Mouse (Mus musculus) heart, postnatal 0 days (tissue): ENCODE measurements around the gene Cx3cr1. TPM values are rescaled to one million over a fixed set of nuclear protein-coding genes. Genes with fewer than 3 reads are reported as not detected.

ENCODE experiments used
- ATAC-seq: fragments of 200-750 bp; cut with Nextera tagmentation; 2 replicates; pipeline ENCODE4 v1.8.0; 2017; ENCODE audit warnings: low read depth, moderate number of reproducible peaks, moderate library complexity; ENCODE audit not compliant: insufficient read depth
- DNase-seq: peaks from one replicate; pipeline ENCODE4 v3.0.0-alpha.2; 2016; ENCODE audit warnings: low spot score
- H3K27ac ChIP-seq: fragments of 300-500 bp; sonication (generic); 2 replicates; pipeline ENCODE4 v1.5.1; 2014; ENCODE audit warnings: low read depth, mild to moderate bottlenecking
- H3K27me3 ChIP-seq: fragments of 300-500 bp; sonication (generic); 2 replicates; pipeline ENCODE4 v1.6.1; 2014; ENCODE audit warnings: low read length, mixed read lengths; ENCODE audit not compliant: control insufficient read depth, insufficient read depth
- H3K36me3 ChIP-seq: fragments of 300-500 bp; sonication (generic); replicated peaks from 2 replicates; pipeline ENCODE4 v1.6.1; 2014; ENCODE audit warnings: low read length, mixed read lengths; ENCODE audit not compliant: control insufficient read depth, insufficient read depth
- H3K4me1 ChIP-seq: fragments of 300-500 bp; sonication (generic); 2 replicates; pipeline ENCODE4 v1.6.1; 2014; ENCODE audit warnings: antibody characterized with exemption; ENCODE audit not compliant: control insufficient read depth, insufficient read depth
- H3K4me2 ChIP-seq: fragments of 300-500 bp; sonication (generic); 2 replicates; pipeline ENCODE4 v1.6.1; 2014; ENCODE audit warnings: low read depth, mild to moderate bottlenecking, low read length, moderate library complexity
- H3K4me3 ChIP-seq: fragments of 300-500 bp; sonication (generic); 2 replicates; pipeline ENCODE4 v1.5.1; 2014; ENCODE audit warnings: low read depth, low read length
- H3K9ac ChIP-seq: fragments of 300-500 bp; sonication (generic); replicated peaks from 2 replicates; pipeline ENCODE4 v1.6.1; 2014; ENCODE audit warnings: low read depth, low read length, mixed read lengths
- H3K9me3 ChIP-seq: fragments of 300-500 bp; sonication (generic); replicated peaks from 2 replicates; pipeline ENCODE4 v1.6.1; 2016; ENCODE audit warnings: low read length; ENCODE audit not compliant: control insufficient read depth
- CTCF ChIP-seq: IDR thresholded peaks from 2 replicates; pipeline ENCODE4 v1.5.1; 2016; ENCODE audit warnings: antibody characterized with exemption, control low read depth, low read depth
- EP300 ChIP-seq: IDR thresholded peaks from 2 replicates; pipeline ENCODE4 v1.6.1; 2016; ENCODE audit warnings: antibody characterized with exemption, low read depth
- WGBS: fragments of 180-500 bp; shearing (Covaris S2); extraction: QIAGEN DNeasy Blood & Tissue Kit; methylation state at CpG from one replicate; pipeline ENCODE4 v1.1.7; 2014; 5-methylcytosine and 5-hydroxymethylcytosine counted together
- polyA plus RNA-seq: library from polyadenylated mRNA; unstranded; fragments of >200 nt; fragmentation: Nextera tagmentation; extraction: Ambion mirVana; gene quantifications from 2 replicates; pipeline ENCODE4 v1.2.1, GENCODE M21; 2015
- total RNA-seq: library from RNA; depleted of rRNA; stranded (reverse); fragments of >200 nt; gene quantifications from 2 replicates; pipeline ENCODE4 v1.2.3, GENCODE M21; 2014; ENCODE audit warnings: low replicate concordance

Gene Cx3cr1
- total and polyA plus RNA-seq, 2 experiments from 2014 or later = 4.7 to 5.2 TPM

DNA sequence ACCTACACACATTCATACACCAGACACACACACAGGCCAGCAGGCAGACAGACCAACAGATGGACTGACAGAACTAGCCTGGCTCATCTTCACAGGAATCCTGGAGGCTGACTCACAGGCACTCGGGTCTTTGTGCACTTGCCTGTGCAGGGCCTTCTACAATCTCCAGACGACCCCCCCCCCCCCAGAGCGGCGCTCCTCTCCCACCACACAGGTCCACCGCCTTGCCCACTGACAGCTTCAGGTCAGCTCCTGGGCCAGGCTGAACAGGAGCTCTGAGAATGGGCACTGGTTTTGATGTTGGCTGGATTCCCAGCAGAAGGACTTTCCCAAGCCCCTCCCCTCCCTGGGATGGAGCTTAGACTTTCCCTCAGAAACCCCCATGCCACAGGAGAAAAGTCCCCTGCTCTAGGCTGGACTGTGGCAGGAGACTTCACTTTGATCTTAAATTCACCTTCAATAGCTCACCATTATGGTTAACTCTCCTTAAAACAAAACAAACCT, 92.1 kb downstream of the Cx3cr1 start:
- no peaks in the 10 kb centered on the region for H3K9me3 ChIP-seq
- WGBS = 7% methylated on average over 5 of the region's 5 CpGs
- H3K9ac ChIP-seq = peak overlapping the region; percentile 31; the same call in 1 of the 2 replicates
- TF ChIP-seq CTCF (no peak), EP300 (no peak)
- no peak for ATAC-seq
- no peaks in the 10 kb centered on the region for H3K27me3 ChIP-seq
- H3K4me3 ChIP-seq = peak overlapping the region; percentile 27; the same call in 1 of the 2 replicates
- peaks cover 47% of the 10 kb centered on the region for H3K4me1 ChIP-seq
- DNase-seq = no peak
- H3K4me2 ChIP-seq = peak overlapping the region; percentile 40; the same call in 1 of the 2 replicates
- peaks cover 34% of the 10 kb centered on the region for H3K36me3 ChIP-seq
- peak overlapping the region; percentile 55; the same call in 1 of the 2 replicates for H3K27ac ChIP-seq

- peak overlapping the region; percentile 27; the same call in 1 of the 2 replicates for H3K4me3 ChIP-seq
- H3K4me1 ChIP-seq = peaks cover 47% of the 10 kb centered on the region
- peak overlapping the region; percentile 55; the same call in 1 of the 2 replicates for H3K27ac ChIP-seq
- H3K36me3 ChIP-seq = peaks cover 41% of the 10 kb centered on the region
- 23% methylated on average over 17 of the region's 17 CpGs for WGBS
- TF ChIP-seq CTCF (no peak), EP300 (no peak)
- H3K9ac ChIP-seq = peak overlapping the region; percentile 30; the same call in 1 of the 2 replicates
- peak overlapping the region; percentile 40; the same call in 1 of the 2 replicates for H3K4me2 ChIP-seq
- no peak for DNase-seq
- no peaks in the 10 kb centered on the region for H3K9me3 ChIP-seq
- ATAC-seq = no peak
- H3K27me3 ChIP-seq = no peaks in the 10 kb centered on the region
Observed at GRCm38 (mm10) chr9:119976704-119977556, 92.7 kb downstream of the Cx3cr1 start.

- ATAC-seq (no peak), DNase-seq (no peak)
- H3K36me3 ChIP-seq = peaks cover 50% of the 10 kb centered on the region
- peaks cover 48% of the 10 kb centered on the region for H3K4me1 ChIP-seq
- no peak overlapping the region for H3K27ac ChIP-seq
- H3K27me3 ChIP-seq = no peaks in the 10 kb centered on the region
- no peaks in the 10 kb centered on the region for H3K9me3 ChIP-seq
- H3K4me2 ChIP-seq = no peak overlapping the region
- TF ChIP-seq CTCF = no peak
- TF ChIP-seq EP300 = no peak
- no peak overlapping the region for H3K4me3 ChIP-seq
- WGBS = 90% methylated on average over 4 of the region's 4 CpGs
- H3K9ac ChIP-seq = no peak overlapping the region
Observed at GRCm38 (mm10) chr9:119975286-119975685, 94.4 kb downstream of the Cx3cr1 start.

GRCm38 (mm10) chr9:119974609-119975008, 95.1 kb downstream of the Cx3cr1 start:
- H3K4me3 ChIP-seq = no peak overlapping the region
- H3K4me1 ChIP-seq = peaks cover 48% of the 10 kb centered on the region
- no peak overlapping the region for H3K9ac ChIP-seq
- no peak overlapping the region for H3K27ac ChIP-seq
- H3K9me3 ChIP-seq = no peaks in the 10 kb centered on the region
- WGBS = 77% methylated on average over 5 of the region's 5 CpGs
- no peak for ATAC-seq
- peaks cover 50% of the 10 kb centered on the region for H3K36me3 ChIP-seq
- H3K27me3 ChIP-seq = no peaks in the 10 kb centered on the region
- no peak for DNase-seq
- TF ChIP-seq EP300 = no peak
- 0 out of 2 replicates have a peak, but pooled peaks have one; percentile 7 for TF ChIP-seq CTCF
- H3K4me2 ChIP-seq = no peak overlapping the region

DNA sequence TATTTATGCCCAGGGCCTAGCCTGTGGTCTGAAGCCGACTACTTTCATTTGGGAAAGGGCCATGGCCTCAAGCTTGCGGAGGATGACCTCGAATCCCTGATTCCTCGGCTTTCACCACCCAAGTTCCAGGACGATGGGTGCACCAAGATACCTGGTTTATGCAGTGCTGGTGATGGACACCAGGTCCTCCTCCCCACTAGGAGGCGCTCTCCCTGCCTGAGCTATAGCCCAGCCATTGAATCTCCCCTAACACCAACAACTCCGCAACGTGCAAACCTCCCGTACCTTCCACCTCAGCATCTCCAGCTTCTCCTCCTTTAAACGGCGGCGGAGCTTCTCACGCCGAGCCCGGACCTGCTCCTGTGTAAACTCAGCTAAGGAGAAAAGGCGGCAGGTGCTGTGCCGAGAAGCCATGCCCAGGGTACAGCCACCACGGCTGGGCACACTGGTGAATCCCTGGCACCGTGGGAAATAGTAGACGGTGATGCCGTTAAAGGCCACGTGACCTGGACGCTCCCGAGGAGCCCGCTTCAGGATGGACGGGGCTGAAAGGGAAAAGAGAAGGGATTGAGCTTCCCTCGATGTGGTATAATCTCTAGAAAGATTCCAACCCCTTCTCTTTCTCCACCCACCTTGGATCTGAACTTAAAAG, 95.7 kb downstream of the Cx3cr1 start:
- ATAC-seq (no peak), DNase-seq (no peak)
- 92% methylated on average over 27 of the region's 27 CpGs for WGBS
- H3K9me3 ChIP-seq = no peaks in the 10 kb centered on the region
- no peak overlapping the region for H3K27ac ChIP-seq
- H3K36me3 ChIP-seq = peaks cover 50% of the 10 kb centered on the region
- H3K9ac ChIP-seq = no peak overlapping the region
- TF ChIP-seq CTCF (peak; percentile 42), EP300 (no peak)
- H3K4me2 ChIP-seq = no peak overlapping the region
- no peaks in the 10 kb centered on the region for H3K27me3 ChIP-seq
- peaks cover 43% of the 10 kb centered on the region for H3K4me1 ChIP-seq
- no peak overlapping the region for H3K4me3 ChIP-seq
